8 mouse cellular contexts compared by ENCODE assay signal in the genomic region with DNA sequence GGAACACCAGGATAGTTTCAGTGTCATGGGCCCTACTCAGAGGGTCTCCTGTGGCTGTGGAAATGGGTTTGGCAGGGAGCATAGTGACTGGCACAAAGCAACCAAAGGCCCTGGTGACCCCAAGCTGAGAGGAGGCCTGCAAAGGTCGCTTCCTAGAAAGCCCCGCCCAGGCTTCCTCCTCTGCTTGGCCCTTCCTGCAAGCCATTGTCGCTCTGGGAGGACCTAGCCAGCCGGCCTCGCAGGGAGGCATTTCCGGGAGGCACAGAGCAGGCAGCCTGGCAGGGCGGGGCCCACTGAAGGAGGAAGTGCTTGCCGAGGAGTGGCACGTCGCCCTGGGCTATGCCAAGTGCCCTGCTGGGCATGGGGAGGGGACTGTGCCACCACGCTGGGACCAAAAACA. TPM values are rescaled to one million over a fixed set of nuclear protein-coding genes. Genes with fewer than 3 reads are reported as not detected.
DNase-seq lines count a peak whose midpoint lies in the region; ATAC-seq and TF ChIP-seq lines count a peak whose summit lies in the region.

No protein-coding gene starts in this region.

- no peak overlapping the region for H3K4me3 ChIP-seq in cerebellum, adult 2 months (replicated peaks; ENCODE audit: insufficient read depth, low read depth, low read length)
- H3K4me3 ChIP-seq in intestine, embryonic 15.5 days (replicated peaks) = no peak overlapping the region
- no peak overlapping the region for H3K4me3 ChIP-seq in limb, embryonic 13.5 days
- H3K4me3 ChIP-seq in midbrain, embryonic 12.5 days = no peak overlapping the region

- no peak for TF ChIP-seq POLR2A in cerebellum, adult 2 months (IDR thresholded peaks at IDR 0.05; ENCODE audit: borderline replicate concordance, insufficient read depth, low read length)

- H3K36me3 ChIP-seq in intestine, embryonic 15.5 days = no peaks in the 10 kb centered on the region
- no peaks in the 10 kb centered on the region for H3K36me3 ChIP-seq in limb, embryonic 13.5 days
- no peaks in the 10 kb centered on the region for H3K36me3 ChIP-seq in midbrain, embryonic 12.5 days

- no peak overlapping the region for H3K27ac ChIP-seq in cerebellum, adult 2 months (ENCODE audit: insufficient read depth, low read length)
- no peak overlapping the region for H3K27ac ChIP-seq in intestine, embryonic 15.5 days
- peak overlapping the region; percentile 23; the same call in 1 of the 2 replicates for H3K27ac ChIP-seq in limb, embryonic 13.5 days
- no peak overlapping the region; the same call in 1 of the 2 replicates for H3K27ac ChIP-seq in midbrain, embryonic 12.5 days (replicated peaks)

- peak; percentile 23 to 39 for DNase-seq in cerebellum, adult 2 months
- DNase-seq in cerebellum, adult 8-10 months = no peak
- DNase-seq in cerebellum, postnatal 36 days = peak; percentile 28 to 46
- peak; percentile 53 to 61 for DNase-seq in spleen, postnatal 14 days (ENCODE audit: low spot score in 2 of 2)

- peaks cover 5% of the 10 kb centered on the region for H3K4me1 ChIP-seq in cerebellum, adult 2 months (ENCODE audit: control insufficient read depth, insufficient read depth, low read length)
- 0 out of 2 replicates have a peak, but pooled peaks cover under 1% of the 10 kb centered on the region for H3K4me1 ChIP-seq in intestine, embryonic 15.5 days (replicated peaks)
- peaks cover 8% of the 10 kb centered on the region for H3K4me1 ChIP-seq in limb, embryonic 13.5 days
- peaks cover 4% of the 10 kb centered on the region for H3K4me1 ChIP-seq in midbrain, embryonic 12.5 days

- ATAC-seq in granulocyte monocyte progenitor cell, adult 5-6 weeks (replicated peaks; ENCODE audit: poor library complexity, severe bottlenecking) = peak; percentile 100
- ATAC-seq in intestine, embryonic 15.5 days = peak; percentile 98
- ATAC-seq in limb, embryonic 13.5 days (ENCODE audit: low FRiP score, low read depth) = no peak; the same call in 1 of the 2 replicates
- ATAC-seq in midbrain, embryonic 12.5 days (ENCODE audit: low FRiP score, low read depth) = 0 out of 2 replicates have a peak, but pooled peaks have one; percentile 38

- no peaks in the 10 kb centered on the region for H3K9me3 ChIP-seq in intestine, embryonic 15.5 days
- H3K9me3 ChIP-seq in limb, embryonic 13.5 days = no peaks in the 10 kb centered on the region
- H3K9me3 ChIP-seq in midbrain, embryonic 12.5 days = no peaks in the 10 kb centered on the region

- 3% methylated on average over 11 of the region's 11 CpGs for WGBS in cerebellum, adult 2 months
- 6% methylated on average over 11 of the region's 11 CpGs for WGBS in intestine, embryonic 15.5 days
- 14% methylated on average over 11 of the region's 11 CpGs for WGBS in limb, embryonic 13.5 days
- WGBS in midbrain, embryonic 12.5 days = 7% methylated on average over 11 of the region's 11 CpGs

- no peak overlapping the region for H3K9ac ChIP-seq in intestine, embryonic 15.5 days
- no peak overlapping the region for H3K9ac ChIP-seq in limb, embryonic 13.5 days
- no peak overlapping the region for H3K9ac ChIP-seq in midbrain, embryonic 12.5 days (replicated peaks)

- no peaks in the 10 kb centered on the region for H3K27me3 ChIP-seq in cerebellum, adult 2 months (ENCODE audit: control insufficient read depth, insufficient read depth, low read length)
- H3K27me3 ChIP-seq in intestine, embryonic 15.5 days (replicated peaks) = no peaks in the 10 kb centered on the region
- no peaks in the 10 kb centered on the region for H3K27me3 ChIP-seq in limb, embryonic 13.5 days
- H3K27me3 ChIP-seq in midbrain, embryonic 12.5 days = peaks cover 8% of the 10 kb centered on the region; the same call in 1 of the 2 replicates

- peak overlapping the region; percentile 41 for H3K4me2 ChIP-seq in intestine, embryonic 15.5 days (replicated peaks)
- peak overlapping the region; percentile 45 for H3K4me2 ChIP-seq in limb, embryonic 13.5 days (replicated peaks)
- peak overlapping the region; percentile 29 for H3K4me2 ChIP-seq in midbrain, embryonic 12.5 days (replicated peaks)

- no peak for TF ChIP-seq CTCF in cerebellum, adult 2 months (IDR thresholded peaks at IDR 0.05; ENCODE audit: borderline replicate concordance, insufficient read depth, low read depth, low read length)

RNA-seq across cellular contexts. Expression of gene Epas1, which starts 21.5 kb away (rescaled TPM):
- 63.0 and 71.1 TPM in 2 replicates for polyA plus RNA-seq in cerebellum, adult 2 months (2012; rRNA removed)
- total RNA-seq in granulocyte monocyte progenitor cell, adult 5-6 weeks (2014; fragmentation: Nextera tagmentation) = 0.49 TPM in 1 of 2 replicates, not detected in the other
- under 0.01 and 0.15 TPM in 2 replicates for total RNA-seq in granulocyte monocyte progenitor cell, adult 5-6 weeks (2017)
- polyA plus RNA-seq in intestine, embryonic 15.5 days (2015; fragmentation: Nextera tagmentation; extraction: Ambion mirVana) = 3.8 and 4.0 TPM in 2 replicates
- polyA plus RNA-seq in limb, embryonic 13.5 days (2015; fragmentation: Nextera tagmentation; extraction: Ambion mirVana) = 2.8 and 3.4 TPM in 2 replicates
- polyA plus RNA-seq in midbrain, embryonic 12.5 days (2016; fragmentation: Nextera tagmentation; extraction: Ambion mirVana) = 3.4 and 3.9 TPM in 2 replicates

Comparison
In these comparisons a context has a peak if more than half of its experiments do, and no peak if none do; other contexts are left out.
1. RNA of gene Epas1, which starts 21.5 kb away (polyA plus RNA-seq): 63.0 to 71.1 TPM in cerebellum, adult 2 months; 3.8 to 4.0 TPM in intestine, embryonic 15.5 days, 3.4 to 3.9 TPM in midbrain, embryonic 12.5 days and 2.8 to 3.4 TPM in limb, embryonic 13.5 days; every median in the first group is over 10 times any median in the second.
2. Peak in every context shown above with its lines, with median percentiles within 50 percentile points of each other: H3K4me2 ChIP-seq.